In the genomic region with DNA sequence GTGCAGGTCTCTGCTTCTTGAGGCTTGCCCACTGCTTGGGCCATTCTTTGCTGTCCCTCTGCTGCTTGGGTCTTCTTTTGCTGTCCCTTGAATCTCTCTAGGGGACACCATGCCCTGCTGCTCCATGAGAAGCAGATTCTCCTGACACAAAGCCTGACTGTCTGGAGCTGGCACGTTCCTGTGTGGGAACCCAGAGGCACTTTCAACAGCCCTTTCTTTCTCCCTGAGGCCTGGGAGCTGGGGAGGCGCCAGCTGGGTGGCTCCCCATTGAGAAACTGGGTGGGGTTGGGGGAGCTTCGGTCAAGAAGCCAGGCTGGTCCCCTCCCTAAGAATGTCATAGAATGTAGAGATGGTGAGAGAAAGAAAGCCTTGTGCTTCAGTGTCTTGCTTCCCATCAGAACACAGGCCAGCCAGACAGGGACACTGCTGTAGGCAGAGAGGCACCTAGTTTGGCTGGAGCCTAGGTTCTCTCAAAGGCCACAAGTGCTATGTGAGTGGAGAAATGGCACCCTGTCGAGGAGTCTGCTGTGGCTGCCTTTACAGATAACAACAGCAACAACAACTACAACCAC, we compare ENCODE assay signal across 12 mouse cellular contexts.
DNase-seq lines count a peak whose midpoint lies in the region; ATAC-seq and TF ChIP-seq lines count a peak whose summit lies in the region.
"Had no signal": no experiment of that assay in that cellular context is flagged by ENCODE, and none has a peak within 500 bp of the region (broad histone marks: within the 10 kb centered on the region; RNA-seq: fewer than 3 reads in every experiment).

No protein-coding gene starts in this region.

- intact Hi-C loops in left cerebral cortex, postnatal 10 days (cut with DNase I), result no loop called here

- TF ChIP-seq CTCF in hindbrain, postnatal 0 days (IDR thresholded peaks at IDR 0.05; ENCODE audit: low read depth), result no peak

- DNase-seq in frontal cortex, postnatal 10 days (ENCODE audit: low spot score in 2 of 2), result peak; percentile 22 to 45
- DNase-seq in frontal cortex, adult 2 months (ENCODE audit: extremely low spot score in 1 of 2, low spot score in 1 of 2), result no peak
- peak; percentile 26 to 53 for DNase-seq in left cerebral cortex, postnatal 10 days (ENCODE audit: extremely low spot score in 1 of 2, low spot score in 2 of 2)
- no peak for DNase-seq in left cerebral cortex, adult 11 months (ENCODE audit: low spot score)
- peak; percentile 36 for DNase-seq in NIH3T3 (ENCODE audit: low read depth)
- DNase-seq in hindbrain, postnatal 0 days (ENCODE audit: low spot score), result peak; percentile 63
- no peak for DNase-seq in ovary, postnatal 36 days (ENCODE audit: low spot score)
- DNase-seq: adrenal gland, postnatal 36 days; kidney, adult 2 months had no signal

- H3K9me3 ChIP-seq in hindbrain, postnatal 0 days (ENCODE audit: low read length), result no peaks in the 10 kb centered on the region
- no peaks in the 10 kb centered on the region for H3K9me3 ChIP-seq in forebrain, embryonic 15.5 days
- H3K9me3 ChIP-seq: forebrain, embryonic 12.5 days; stomach, embryonic 15.5 days had no signal

- WGBS in hindbrain, postnatal 0 days, result 38% methylated on average over 4 of the region's 4 CpGs
- 51% methylated on average over 4 of the region's 4 CpGs for WGBS in forebrain, embryonic 15.5 days

- H3K4me1 ChIP-seq in hindbrain, postnatal 0 days (ENCODE audit: insufficient read depth, low read length), result no peaks in the 10 kb centered on the region
- no peaks in the 10 kb centered on the region for H3K4me1 ChIP-seq in forebrain, embryonic 15.5 days
- H3K4me1 ChIP-seq: forebrain, embryonic 12.5 days; stomach, embryonic 15.5 days had no signal

- H3K4me2 ChIP-seq in hindbrain, postnatal 0 days (ENCODE audit: low read depth, low read length), result no peak overlapping the region
- H3K4me2 ChIP-seq in forebrain, embryonic 15.5 days (replicated peaks), result no peak overlapping the region
- H3K4me2 ChIP-seq: forebrain, embryonic 12.5 days; stomach, embryonic 15.5 days had no signal

- H3K9ac ChIP-seq in hindbrain, postnatal 0 days (replicated peaks; ENCODE audit: low read length), result no peak overlapping the region
- no peak overlapping the region for H3K9ac ChIP-seq in forebrain, embryonic 15.5 days (replicated peaks)
- H3K9ac ChIP-seq: forebrain, embryonic 12.5 days; stomach, embryonic 15.5 days had no signal

- H3K27ac ChIP-seq in hindbrain, postnatal 0 days, result peak overlapping the region; percentile 61
- no peak overlapping the region for H3K27ac ChIP-seq in forebrain, embryonic 15.5 days (replicated peaks)
- H3K27ac ChIP-seq: forebrain, embryonic 12.5 days; stomach, embryonic 15.5 days had no signal

- H3K27me3 ChIP-seq in hindbrain, postnatal 0 days (ENCODE audit: insufficient read depth, low read length), result no peaks in the 10 kb centered on the region
- H3K27me3 ChIP-seq in forebrain, embryonic 15.5 days, result no peaks in the 10 kb centered on the region
- H3K27me3 ChIP-seq: forebrain, embryonic 12.5 days; stomach, embryonic 15.5 days had no signal

- peak; percentile 86 for ATAC-seq in hindbrain, postnatal 0 days
- no peak for ATAC-seq in forebrain, embryonic 15.5 days (replicated peaks)

- H3K36me3 ChIP-seq in hindbrain, postnatal 0 days (ENCODE audit: insufficient read depth, low read length), result no peaks in the 10 kb centered on the region
- no peaks in the 10 kb centered on the region for H3K36me3 ChIP-seq in forebrain, embryonic 15.5 days
- H3K36me3 ChIP-seq: forebrain, embryonic 12.5 days; stomach, embryonic 15.5 days had no signal

- no peak overlapping the region for H3K4me3 ChIP-seq in hindbrain, postnatal 0 days (ENCODE audit: low read length)
- H3K4me3 ChIP-seq in forebrain, embryonic 15.5 days, result no peak overlapping the region
- H3K4me3 ChIP-seq: forebrain, embryonic 12.5 days; stomach, embryonic 15.5 days had no signal

Comparison
In these comparisons a context has a peak if more than half of its experiments do, and no peak if none do; other contexts are left out.
1. DNase-seq: peak in frontal cortex, postnatal 10 days (2 of 2), left cerebral cortex, postnatal 10 days (2 of 2), NIH3T3 (single experiment) and hindbrain, postnatal 0 days (single experiment); none in frontal cortex, adult 2 months (0 of 2), left cerebral cortex, adult 11 months (single experiment) and ovary, postnatal 36 days (single experiment).